Mouse (Mus musculus) ovary, adult 18-20 months (tissue): ENCODE data around the gene Perm1.

Experiments used
- DNase-seq: peaks from one replicate; pipeline ENCODE4 v3.0.0; 2022; ENCODE audit warnings: low spot score, mixed read lengths

Perm1 gene

GRCm38 (mm10) chr4:156249567-156249966 is 33.9 kb downstream of the Perm1 start:
- no peak for DNase-seq

DNA sequence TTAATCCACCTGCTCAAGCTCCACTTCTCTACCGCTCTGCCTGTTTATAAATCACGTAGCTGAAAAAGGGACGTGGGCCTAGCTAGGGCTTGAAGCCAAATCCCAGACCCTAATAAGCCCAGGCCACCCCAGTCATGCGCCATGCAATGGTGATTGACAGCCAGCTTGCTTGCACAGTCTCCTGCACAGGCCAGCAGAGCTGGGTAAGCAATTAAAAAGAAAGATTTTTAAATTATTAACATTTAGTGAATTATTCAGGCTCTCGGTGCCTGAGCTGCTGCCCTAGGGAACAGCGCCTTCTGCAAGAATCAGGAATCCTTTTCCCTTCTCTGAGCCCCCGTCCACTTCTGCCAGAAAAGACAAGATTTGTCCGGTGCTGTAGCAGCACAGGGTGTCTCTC is 35.4 kb downstream of the Perm1 start:
- DNase-seq = no peak

- no peak for DNase-seq
These were observed 36.5 kb downstream of the Perm1 start for GRCm38 (mm10) chr4:156252140-156252539.

DNA sequence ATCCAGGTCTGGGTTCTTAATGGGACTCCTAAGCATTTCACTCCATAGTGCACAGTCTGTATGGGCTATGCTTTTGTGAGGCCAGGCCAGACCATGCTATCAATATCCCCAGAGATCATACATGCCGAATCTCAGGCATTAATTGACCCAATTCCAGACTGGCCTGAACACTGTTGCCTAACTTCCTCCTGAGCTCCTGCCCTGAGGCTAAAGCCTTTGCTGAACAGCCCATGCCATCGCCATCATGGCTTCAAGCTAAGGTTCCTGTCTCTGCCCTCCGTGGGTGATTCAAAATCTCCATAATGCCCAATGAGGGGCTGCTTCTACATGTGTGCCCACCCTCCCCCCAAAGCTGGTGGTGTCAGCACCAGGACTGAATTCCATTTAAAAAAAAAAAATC is 37.0 kb downstream of the Perm1 start:
- no peak for DNase-seq

GRCm38 (mm10) chr4:156253043-156253442 is 37.4 kb downstream of the Perm1 start:
- no peak for DNase-seq

DNA sequence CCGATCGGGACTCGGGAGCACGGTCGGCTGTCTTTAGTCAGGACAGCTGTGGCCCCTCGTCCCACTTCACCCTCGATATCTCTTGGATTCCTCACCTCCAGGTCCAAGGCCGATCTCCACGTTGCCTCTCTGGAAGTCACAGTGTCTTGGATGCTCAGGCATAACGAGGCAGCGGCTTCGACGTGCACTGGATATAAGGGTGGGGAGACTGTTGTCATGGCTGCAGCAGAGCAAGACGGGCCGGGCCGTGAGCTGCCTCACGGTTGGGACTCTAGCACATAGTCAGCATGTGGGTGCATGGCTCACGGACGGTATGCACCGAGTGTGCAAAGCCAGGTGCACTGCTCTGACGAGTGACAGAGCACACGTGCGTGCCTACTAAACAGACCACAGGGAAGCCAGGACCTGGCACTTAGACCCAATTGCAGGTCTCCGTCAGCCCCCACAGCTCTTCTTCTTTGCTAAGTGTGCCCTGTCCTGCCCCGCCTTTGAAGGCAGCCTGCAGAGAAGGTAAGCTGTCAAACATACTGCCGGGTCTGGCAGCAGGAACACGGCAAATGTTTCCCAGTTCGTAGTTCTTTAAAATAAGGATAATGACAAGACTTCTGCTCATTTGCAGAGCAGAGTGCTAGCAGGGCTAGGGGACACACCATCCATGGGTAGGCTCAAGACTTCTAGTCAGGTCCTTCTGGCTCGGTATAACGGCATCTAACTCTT is 38.9 kb downstream of the Perm1 start:
- no peak for DNase-seq

DNA sequence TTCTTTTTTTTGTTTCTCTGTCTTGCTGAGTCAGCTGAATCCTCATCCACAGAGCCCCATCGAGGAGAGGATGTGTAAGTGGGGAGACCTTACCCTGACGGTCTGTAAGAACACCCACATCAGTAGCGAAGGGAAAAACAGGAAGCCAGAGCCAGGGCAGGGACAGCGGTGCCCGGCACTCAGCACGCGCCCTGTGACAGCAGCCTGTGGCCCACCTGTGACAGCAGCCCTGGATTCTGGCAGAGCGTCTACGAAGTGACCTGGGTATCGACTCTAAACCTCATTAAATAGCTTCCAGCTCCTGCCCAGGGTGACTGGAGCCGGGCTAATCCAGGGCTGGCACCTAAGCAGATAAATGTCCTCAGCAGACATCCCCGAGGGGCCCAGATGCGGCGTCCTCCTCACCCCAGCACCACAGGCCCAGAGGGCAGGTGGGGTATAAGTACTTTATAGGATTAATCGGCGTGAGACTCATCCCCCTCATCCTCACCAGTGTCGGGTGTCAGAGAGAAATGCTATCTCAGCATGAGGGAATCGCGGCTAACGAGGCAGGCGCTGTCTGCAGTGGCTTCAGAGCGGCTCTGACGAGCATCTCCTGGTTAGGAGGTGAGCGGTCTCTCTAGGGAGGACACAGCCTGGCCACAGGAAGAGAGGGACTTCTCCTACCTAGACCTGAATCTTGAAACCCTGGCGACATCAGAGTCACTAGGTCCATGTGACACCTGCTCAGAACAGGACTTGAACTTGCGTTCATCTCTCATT is 39.6 kb downstream of the Perm1 start, which contains the start of gene Samd11:
Gene Samd11, minus strand, starts transcription at position 580 of the 762 bp plus-strand sequence.
- DNase-seq = no peak
